Mouse (Mus musculus): ENCODE data around the gene Kank2.

- TF ChIP-seq CTCF (IDR thresholded peaks at IDR 0.05; ENCODE audit: low read depth) = no peak
- no peak for TF ChIP-seq EP300 (IDR thresholded peaks at IDR 0.05; ENCODE audit: low read depth)
Measured at GRCm38 (mm10) chr9:21829834-21830460, 31.4 kb upstream of the Kank2 start.
